In genomic region chr3:141819331-141819941, GRCm38 (mm10) we compare ENCODE assay signal across 8 mouse cellular contexts.
DNase-seq lines count a peak whose midpoint lies in the region; ATAC-seq and TF ChIP-seq lines count a peak whose summit lies in the region.

No protein-coding gene starts in this region.

- peak; percentile 67; the same call in 1 of the 2 replicates for ATAC-seq in cerebellum, adult (ENCODE audit: insufficient number of reproducible peaks, low FRiP score, low TSS enrichment)
- ATAC-seq in neural tube, embryonic 12.5 days (ENCODE audit: low FRiP score, low read depth), result peak; percentile 98

- peak; percentile 24; the same call in 1 of the 2 replicates for TF ChIP-seq CTCF in brain, embryonic 14.5 days (IDR thresholded peaks at IDR 0.05; ENCODE audit: borderline replicate concordance, extremely low read depth, insufficient read depth, insufficient read length)

- H3K4me2 ChIP-seq in neural tube, embryonic 12.5 days (replicated peaks), result peak overlapping the region; percentile 39

- TF ChIP-seq POLR2A in brain, embryonic 14.5 days (IDR thresholded peaks at IDR 0.05; ENCODE audit: borderline replicate concordance, extremely low read depth, insufficient read depth, insufficient read length, poor library complexity, severe bottlenecking), result no peak

- H3K4me1 ChIP-seq in neural tube, embryonic 12.5 days, result peaks cover 16% of the 10 kb centered on the region

- no peak overlapping the region for H3K4me3 ChIP-seq in neural tube, embryonic 12.5 days

- H3K27me3 ChIP-seq in neural tube, embryonic 12.5 days (replicated peaks), result no peaks in the 10 kb centered on the region

- no peak overlapping the region for H3K9ac ChIP-seq in neural tube, embryonic 12.5 days

- DNase-seq in cerebellum, adult 11-12 months, result no peak
- peak; percentile 89 for DNase-seq in brain, embryonic 14.5 days (ENCODE audit: low read depth)
- DNase-seq in frontal cortex, postnatal 36 days (ENCODE audit: low spot score in 2 of 2), result peak; percentile 33 to 46
- peak; percentile 25 for DNase-seq in left cerebral cortex, adult 11 months (ENCODE audit: low spot score)
- DNase-seq in thymus, adult 18-20 months, result no peak
- no peak for DNase-seq in testis, postnatal 10 days (ENCODE audit: low spot score)

- no peaks in the 10 kb centered on the region for H3K36me3 ChIP-seq in neural tube, embryonic 12.5 days

- no peak overlapping the region for H3K27ac ChIP-seq in neural tube, embryonic 12.5 days

- H3K9me3 ChIP-seq in neural tube, embryonic 12.5 days, result no peaks in the 10 kb centered on the region

- 7% methylated on average over 13 of the region's 13 CpGs for WGBS in neural tube, embryonic 12.5 days

Comparison
In these comparisons a context has a peak if more than half of its experiments do, and no peak if none do; other contexts are left out.
1. DNase-seq: peak in brain, embryonic 14.5 days (single experiment), frontal cortex, postnatal 36 days (2 of 2) and left cerebral cortex, adult 11 months (single experiment); none in cerebellum, adult 11-12 months (single experiment), thymus, adult 18-20 months (0 of 2) and testis, postnatal 10 days (single experiment).